Comparison of ENCODE assay signal across 10 mouse cellular contexts in the genomic region with DNA sequence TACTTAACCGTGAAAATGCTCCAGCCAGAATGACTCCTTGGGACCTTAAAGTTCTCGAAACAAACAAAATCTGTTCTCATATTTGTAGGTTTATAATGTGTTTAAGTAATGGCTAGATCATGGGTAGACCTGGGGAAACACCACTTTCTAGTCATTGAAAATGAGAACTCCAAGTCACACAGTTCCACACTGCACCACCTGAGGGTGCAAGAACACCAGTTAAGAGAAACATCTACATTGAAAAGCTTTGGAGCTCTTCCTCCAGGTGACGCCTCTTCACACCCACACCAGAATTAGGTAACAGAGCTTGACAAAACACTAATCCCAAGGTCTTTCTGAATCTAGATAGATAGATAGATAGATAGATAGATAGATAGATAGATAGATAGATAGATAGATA.
DNase-seq lines count a peak whose midpoint lies in the region; ATAC-seq and TF ChIP-seq lines count a peak whose summit lies in the region.
"Had no signal": no experiment of that assay in that cellular context is flagged by ENCODE, and none has a peak within 500 bp of the region (broad histone marks: within the 10 kb centered on the region; RNA-seq: fewer than 3 reads in every experiment).

No protein-coding gene starts in this region.

- no peaks in the 10 kb centered on the region for H3K27me3 ChIP-seq in heart, postnatal 0 days (ENCODE audit: control insufficient read depth, insufficient read depth, low read length)
- H3K27me3 ChIP-seq in thymus, adult 2 months (ENCODE audit: control insufficient read depth, insufficient read depth, low read length), result no peaks in the 10 kb centered on the region
- no peaks in the 10 kb centered on the region for H3K27me3 ChIP-seq in forebrain, embryonic 12.5 days
- H3K27me3 ChIP-seq: heart, embryonic 13.5 days had no signal

- H3K4me2 ChIP-seq in heart, postnatal 0 days (ENCODE audit: low read depth, low read length), result no peak overlapping the region
- no peak overlapping the region for H3K4me2 ChIP-seq in forebrain, embryonic 12.5 days
- H3K4me2 ChIP-seq: heart, embryonic 13.5 days had no signal

- H3K4me3 ChIP-seq in heart, postnatal 0 days (ENCODE audit: low read depth, low read length), result no peak overlapping the region
- H3K4me3 ChIP-seq in thymus, adult 2 months (ENCODE audit: control insufficient read depth, insufficient read depth, low read length), result no peak overlapping the region
- no peak overlapping the region for H3K4me3 ChIP-seq in forebrain, embryonic 12.5 days (replicated peaks)
- H3K4me3 ChIP-seq: heart, embryonic 13.5 days had no signal

- no peaks in the 10 kb centered on the region for H3K36me3 ChIP-seq in heart, postnatal 0 days (replicated peaks; ENCODE audit: control insufficient read depth, insufficient read depth, low read length)
- no peaks in the 10 kb centered on the region for H3K36me3 ChIP-seq in thymus, adult 2 months (ENCODE audit: control insufficient read depth, insufficient read depth, low read length)
- H3K36me3 ChIP-seq in forebrain, embryonic 12.5 days (replicated peaks), result no peaks in the 10 kb centered on the region
- H3K36me3 ChIP-seq: heart, embryonic 13.5 days had no signal

- 61% methylated on average over 3 of the region's 3 CpGs for WGBS in heart, postnatal 0 days
- 58% methylated on average over 3 of the region's 3 CpGs for WGBS in thymus, adult 2 months
- 80% methylated on average over 3 of the region's 3 CpGs for WGBS in forebrain, embryonic 12.5 days

- no peak for TF ChIP-seq POLR2A in thymus, adult 2 months (IDR thresholded peaks at IDR 0.05; ENCODE audit: control insufficient read depth, extremely low read depth, insufficient read depth, low read length, poor library complexity)

- peak; percentile 56 for TF ChIP-seq CTCF in heart, postnatal 0 days (IDR thresholded peaks at IDR 0.05; ENCODE audit: low read depth)
- no peak for TF ChIP-seq CTCF in thymus, adult 2 months (IDR thresholded peaks at IDR 0.05; ENCODE audit: borderline replicate concordance, control insufficient read depth, extremely low read depth, insufficient read depth, low read length, poor library complexity)

- no peaks in the 10 kb centered on the region for H3K9me3 ChIP-seq in heart, postnatal 0 days (replicated peaks; ENCODE audit: control insufficient read depth, low read length)
- H3K9me3 ChIP-seq in forebrain, embryonic 12.5 days, result no peaks in the 10 kb centered on the region
- H3K9me3 ChIP-seq: heart, embryonic 13.5 days had no signal

- ATAC-seq in heart, postnatal 0 days (ENCODE audit: insufficient read depth, low read depth), result no peak
- no peak for ATAC-seq in forebrain, embryonic 12.5 days (ENCODE audit: low FRiP score)

- no peak overlapping the region for H3K9ac ChIP-seq in heart, postnatal 0 days (replicated peaks; ENCODE audit: low read depth, low read length)
- H3K9ac ChIP-seq in forebrain, embryonic 12.5 days, result no peak overlapping the region
- H3K9ac ChIP-seq: heart, embryonic 13.5 days had no signal

- TF ChIP-seq EP300 in heart, postnatal 0 days (IDR thresholded peaks at IDR 0.05; ENCODE audit: low read depth), result no peak

- H3K4me1 ChIP-seq in heart, postnatal 0 days (ENCODE audit: control insufficient read depth, insufficient read depth), result no peaks in the 10 kb centered on the region
- no peaks in the 10 kb centered on the region for H3K4me1 ChIP-seq in thymus, adult 2 months (replicated peaks; ENCODE audit: control insufficient read depth, insufficient read depth, low read length)
- H3K4me1 ChIP-seq in forebrain, embryonic 12.5 days, result no peaks in the 10 kb centered on the region
- H3K4me1 ChIP-seq: heart, embryonic 13.5 days had no signal

- no peak overlapping the region for H3K27ac ChIP-seq in heart, postnatal 0 days (ENCODE audit: low read depth)
- H3K27ac ChIP-seq in thymus, adult 2 months (ENCODE audit: control insufficient read depth, insufficient read depth, low read length), result no peak overlapping the region
- no peak overlapping the region for H3K27ac ChIP-seq in forebrain, embryonic 12.5 days
- H3K27ac ChIP-seq: heart, embryonic 13.5 days; macrophage had no signal

- DNase-seq in heart, postnatal 0 days (ENCODE audit: low spot score), result peak; percentile 9
- no peak for DNase-seq in heart, adult 9 months (ENCODE audit: low spot score in 2 of 2)
- peak; percentile 11 for DNase-seq in NIH3T3 (ENCODE audit: low read depth)
- DNase-seq in kidney, adult 9 months, result peak; percentile 50
- DNase-seq in lung, postnatal 14 days, result peak; percentile 53
- no peak for DNase-seq in thymus, adult 2 months
- no peak for DNase-seq in natural killer cell, adult 2 months (ENCODE audit: low spot score in 2 of 2)

Comparison
In these comparisons a context has a peak if more than half of its experiments do, and no peak if none do; other contexts are left out.
1. DNase-seq: peak in heart, postnatal 0 days (single experiment), NIH3T3 (single experiment), kidney, adult 9 months (single experiment) and lung, postnatal 14 days (single experiment); none in heart, adult 9 months (0 of 2), thymus, adult 2 months (single experiment) and natural killer cell, adult 2 months (0 of 2).